Mouse (Mus musculus): ENCODE measurements around the gene Pla2g4e. TPM values are rescaled to one million over a fixed set of nuclear protein-coding genes. Genes with fewer than 3 reads are reported as not detected.
A peak's percentile ranks its signal among the peaks of the same experiment; 100 is the strongest.

Pla2g4e gene
- total and polyA plus RNA-seq, 2 experiments from 2014 or later: 1.6 to 2.9 TPM

- WGBS: 23% methylated on average over 3 of the region's 3 CpGs
- no peak for TF ChIP-seq EP300 (IDR thresholded peaks at IDR 0.05; ENCODE audit: low read depth)
- no peak for TF ChIP-seq CTCF (IDR thresholded peaks at IDR 0.05; ENCODE audit: low read depth)
- peak overlapping the region; percentile 30; the same call in 1 of the 2 replicates for H3K4me2 ChIP-seq (ENCODE audit: low read depth, low read length)
- no peak overlapping the region for H3K9ac ChIP-seq (replicated peaks; ENCODE audit: low read depth, low read length)
- no peak overlapping the region for H3K4me3 ChIP-seq (ENCODE audit: low read depth, low read length)
- no peaks in the 10 kb centered on the region for H3K9me3 ChIP-seq (replicated peaks; ENCODE audit: control insufficient read depth, low read length)
- peaks cover 37% of the 10 kb centered on the region for H3K4me1 ChIP-seq (ENCODE audit: control insufficient read depth, insufficient read depth)
- ATAC-seq (ENCODE audit: insufficient read depth, low read depth): peak; percentile 94
- 0 out of 2 replicates have a peak, but pooled peaks cover 3% of the 10 kb centered on the region for H3K36me3 ChIP-seq (replicated peaks; ENCODE audit: control insufficient read depth, insufficient read depth, low read length)
- H3K27ac ChIP-seq (ENCODE audit: low read depth): peak overlapping the region; percentile 94
- peak; percentile 85 for DNase-seq (ENCODE audit: low spot score)
- no peaks in the 10 kb centered on the region for H3K27me3 ChIP-seq (ENCODE audit: control insufficient read depth, insufficient read depth, low read length)
These were observed 97.1 kb downstream of the Pla2g4e start for GRCm38 (mm10) chr2:120147999-120148398.

- TF ChIP-seq EP300 (IDR thresholded peaks at IDR 0.05; ENCODE audit: low read depth): no peak
- no peak for TF ChIP-seq CTCF (IDR thresholded peaks at IDR 0.05; ENCODE audit: low read depth)
- DNase-seq (ENCODE audit: low spot score) (no peak), ATAC-seq (ENCODE audit: insufficient read depth, low read depth) (no peak)
- peaks cover 32% of the 10 kb centered on the region for H3K4me1 ChIP-seq (ENCODE audit: control insufficient read depth, insufficient read depth)
- H3K27ac ChIP-seq (ENCODE audit: low read depth): peak overlapping the region; percentile 94
- no peak overlapping the region for H3K9ac ChIP-seq (replicated peaks; ENCODE audit: low read depth, low read length)
- no peak overlapping the region for H3K4me2 ChIP-seq (ENCODE audit: low read depth, low read length)
- H3K36me3 ChIP-seq (replicated peaks; ENCODE audit: control insufficient read depth, insufficient read depth, low read length): 0 out of 2 replicates have a peak, but pooled peaks cover 3% of the 10 kb centered on the region
- no peak overlapping the region for H3K4me3 ChIP-seq (ENCODE audit: low read depth, low read length)
- 22% methylated on average over 2 of the region's 2 CpGs for WGBS
- H3K9me3 ChIP-seq (replicated peaks; ENCODE audit: control insufficient read depth, low read length): no peaks in the 10 kb centered on the region
- H3K27me3 ChIP-seq (ENCODE audit: control insufficient read depth, insufficient read depth, low read length): no peaks in the 10 kb centered on the region
These were observed 97.8 kb downstream of the Pla2g4e start for GRCm38 (mm10) chr2:120147364-120147763.

- peaks cover 26% of the 10 kb centered on the region for H3K4me1 ChIP-seq (ENCODE audit: control insufficient read depth, insufficient read depth)
- no peak overlapping the region for H3K4me2 ChIP-seq (ENCODE audit: low read depth, low read length)
- H3K9ac ChIP-seq (replicated peaks; ENCODE audit: low read depth, low read length): no peak overlapping the region
- WGBS: 35% methylated on average over 2 of the region's 2 CpGs
- no peaks in the 10 kb centered on the region for H3K9me3 ChIP-seq (replicated peaks; ENCODE audit: control insufficient read depth, low read length)
- H3K27ac ChIP-seq (ENCODE audit: low read depth): peak overlapping the region; percentile 94
- DNase-seq (ENCODE audit: low spot score): no peak
- ATAC-seq (ENCODE audit: insufficient read depth, low read depth): no peak
- H3K27me3 ChIP-seq (ENCODE audit: control insufficient read depth, insufficient read depth, low read length): no peaks in the 10 kb centered on the region
- no peak overlapping the region for H3K4me3 ChIP-seq (ENCODE audit: low read depth, low read length)
- no peak for TF ChIP-seq CTCF (IDR thresholded peaks at IDR 0.05; ENCODE audit: low read depth)
- no peak for TF ChIP-seq EP300 (IDR thresholded peaks at IDR 0.05; ENCODE audit: low read depth)
- 0 out of 2 replicates have a peak, but pooled peaks cover 3% of the 10 kb centered on the region for H3K36me3 ChIP-seq (replicated peaks; ENCODE audit: control insufficient read depth, insufficient read depth, low read length)
These were observed 98.6 kb downstream of the Pla2g4e start for GRCm38 (mm10) chr2:120146543-120146942.

GRCm38 (mm10) chr2:120144390-120144789 lies 100.7 kb downstream of the Pla2g4e start:
- no peaks in the 10 kb centered on the region for H3K9me3 ChIP-seq (replicated peaks; ENCODE audit: control insufficient read depth, low read length)
- DNase-seq (ENCODE audit: low spot score) (no peak), ATAC-seq (ENCODE audit: insufficient read depth, low read depth) (no peak)
- WGBS: 64% methylated on average over 4 of the region's 4 CpGs
- no peak overlapping the region for H3K9ac ChIP-seq (replicated peaks; ENCODE audit: low read depth, low read length)
- no peak for TF ChIP-seq EP300 (IDR thresholded peaks at IDR 0.05; ENCODE audit: low read depth)
- no peak for TF ChIP-seq CTCF (IDR thresholded peaks at IDR 0.05; ENCODE audit: low read depth)
- H3K27me3 ChIP-seq (ENCODE audit: control insufficient read depth, insufficient read depth, low read length): no peaks in the 10 kb centered on the region
- no peak overlapping the region for H3K4me2 ChIP-seq (ENCODE audit: low read depth, low read length)
- H3K4me1 ChIP-seq (ENCODE audit: control insufficient read depth, insufficient read depth): peaks cover 37% of the 10 kb centered on the region
- H3K36me3 ChIP-seq (replicated peaks; ENCODE audit: control insufficient read depth, insufficient read depth, low read length): no peaks in the 10 kb centered on the region; the same call in 1 of the 2 replicates
- no peak overlapping the region for H3K27ac ChIP-seq (ENCODE audit: low read depth)
- no peak overlapping the region for H3K4me3 ChIP-seq (ENCODE audit: low read depth, low read length)

- Histone ChIP-seq H3K27me3 (ENCODE audit: control insufficient read depth, insufficient read depth, low read length) (no peaks in the 10 kb centered on the region), H3K9ac (replicated peaks; ENCODE audit: low read depth, low read length) (no peak overlapping the region), H3K4me2 (ENCODE audit: low read depth, low read length) (no peak overlapping the region), H3K27ac (ENCODE audit: low read depth) (no peak overlapping the region), H3K4me3 (ENCODE audit: low read depth, low read length) (no peak overlapping the region), H3K4me1 (ENCODE audit: control insufficient read depth, insufficient read depth) (peaks cover 36% of the 10 kb centered on the region), H3K9me3 (replicated peaks; ENCODE audit: control insufficient read depth, low read length) (no peaks in the 10 kb centered on the region), H3K36me3 (replicated peaks; ENCODE audit: control insufficient read depth, insufficient read depth, low read length) (no peaks in the 10 kb centered on the region; the same call in 1 of the 2 replicates)
- WGBS: 72% methylated on average over 5 of the region's 5 CpGs
- no peak for TF ChIP-seq EP300 (IDR thresholded peaks at IDR 0.05; ENCODE audit: low read depth)
- no peak for TF ChIP-seq CTCF (IDR thresholded peaks at IDR 0.05; ENCODE audit: low read depth)
- ATAC-seq (ENCODE audit: insufficient read depth, low read depth) (no peak), DNase-seq (ENCODE audit: low spot score) (no peak)
These were observed 102.8 kb downstream of the Pla2g4e start for GRCm38 (mm10) chr2:120142336-120142735.

- ATAC-seq (ENCODE audit: insufficient read depth, low read depth) (no peak), DNase-seq (ENCODE audit: low spot score) (no peak)
- no peak overlapping the region for H3K4me2 ChIP-seq (ENCODE audit: low read depth, low read length)
- peaks cover 3% of the 10 kb centered on the region; the same call in 1 of the 2 replicates for H3K36me3 ChIP-seq (replicated peaks; ENCODE audit: control insufficient read depth, insufficient read depth, low read length)
- H3K27me3 ChIP-seq (ENCODE audit: control insufficient read depth, insufficient read depth, low read length): no peaks in the 10 kb centered on the region
- peaks cover 35% of the 10 kb centered on the region for H3K4me1 ChIP-seq (ENCODE audit: control insufficient read depth, insufficient read depth)
- H3K27ac ChIP-seq (ENCODE audit: low read depth): no peak overlapping the region
- H3K9me3 ChIP-seq (replicated peaks; ENCODE audit: control insufficient read depth, low read length): no peaks in the 10 kb centered on the region
- H3K4me3 ChIP-seq (ENCODE audit: low read depth, low read length): no peak overlapping the region
- no peak overlapping the region for H3K9ac ChIP-seq (replicated peaks; ENCODE audit: low read depth, low read length)
- TF ChIP-seq EP300 (IDR thresholded peaks at IDR 0.05; ENCODE audit: low read depth) (no peak), CTCF (IDR thresholded peaks at IDR 0.05; ENCODE audit: low read depth) (no peak)
- WGBS: 93% methylated on average over 1 of the region's 1 CpGs
These were observed 103.5 kb downstream of the Pla2g4e start for GRCm38 (mm10) chr2:120141671-120142070.
